16 mouse cellular contexts compared by ENCODE assay signal in genomic region chr1:106162581-106162980, GRCm38 (mm10). TPM values are rescaled to one million over a fixed set of nuclear protein-coding genes. Genes with fewer than 3 reads are reported as not detected.
A peak's percentile ranks its signal among the peaks of the same experiment; 100 is the strongest.
DNase-seq lines count a peak whose midpoint lies in the region; ATAC-seq and TF ChIP-seq lines count a peak whose summit lies in the region.
"Had no signal": no experiment of that assay in that cellular context is flagged by ENCODE, and none has a peak within 500 bp of the region (broad histone marks: within the 10 kb centered on the region; RNA-seq: fewer than 3 reads in every experiment).

No protein-coding gene starts in this region.

- peak; percentile 30; the same call in 1 of the 2 replicates for ATAC-seq in liver, embryonic 16.5 days (ENCODE audit: low read depth)
- ATAC-seq: Patski had no signal

- TF ChIP-seq CTCF in MEL (IDR thresholded peaks at IDR 0.05 in 2 of 3, conservative IDR thresholded peaks at IDR 0.05 in 1 of 3; ENCODE audit: control insufficient read depth in 1 of 3, insufficient read depth in 1 of 3, low read depth in 2 of 3, low read length in 3 of 3, poor library complexity in 1 of 3, severe bottlenecking in 1 of 3), result no peak

- no peaks in the 10 kb centered on the region for H3K36me3 ChIP-seq in liver, embryonic 16.5 days (ENCODE audit: control insufficient read depth, insufficient read depth)
- peaks cover 0 to 36% of the 10 kb centered on the region in 2 experiments; a peak in 2 of 4 replicates for H3K36me3 ChIP-seq in MEL (ENCODE audit: control insufficient read depth in 1 of 2, insufficient read depth in 2 of 2, low read length in 2 of 2)
- H3K36me3 ChIP-seq in macrophage (ENCODE audit: inconsistent target), result no peaks in the 10 kb centered on the region
- H3K36me3 ChIP-seq: hindbrain, embryonic 13.5 days; midbrain, embryonic 10.5 days had no signal

- H3K27me3 ChIP-seq in liver, embryonic 16.5 days (ENCODE audit: control insufficient read depth, insufficient read depth, low read depth, low read length), result no peaks in the 10 kb centered on the region
- H3K27me3 ChIP-seq in MEL (ENCODE audit: control insufficient read depth in 1 of 2, insufficient read depth in 2 of 2, low read length in 2 of 2), result no peaks in the 10 kb centered on the region
- H3K27me3 ChIP-seq: hindbrain, embryonic 13.5 days; Patski had no signal

- H3K79me2 ChIP-seq in MEL (ENCODE audit: control insufficient read depth, insufficient read depth, low read length, poor library complexity) (no peaks in the 10 kb centered on the region), macrophage (ENCODE audit: inconsistent target) (no peaks in the 10 kb centered on the region)

- no peaks in the 10 kb centered on the region for H3K9me3 ChIP-seq in liver, embryonic 16.5 days (replicated peaks; ENCODE audit: control insufficient read depth, low read length)
- H3K9me3 ChIP-seq in MEL (replicated peaks; ENCODE audit: insufficient read depth, low read length), result no peaks in the 10 kb centered on the region
- H3K9me3 ChIP-seq: hindbrain, embryonic 13.5 days; midbrain, embryonic 10.5 days had no signal

- H3K27ac ChIP-seq in liver, embryonic 16.5 days (ENCODE audit: low read length), result no peak overlapping the region
- H3K27ac ChIP-seq in MEL (ENCODE audit: control insufficient read depth, low read depth, low read length) (peak overlapping the region; percentile 85), macrophage (0 out of 2 replicates have a peak overlapping the region, but pooled peaks have one; percentile 7)
- H3K27ac ChIP-seq: hindbrain, embryonic 13.5 days; layer of hippocampus, adult 2 months; midbrain, embryonic 10.5 days had no signal

- H3K9ac ChIP-seq in liver, embryonic 16.5 days (ENCODE audit: low read depth, low read length), result no peak overlapping the region
- peak overlapping the region; percentile 75 for H3K9ac ChIP-seq in MEL (ENCODE audit: control insufficient read depth, low read depth, low read length, poor library complexity, severe bottlenecking)
- H3K9ac ChIP-seq: hindbrain, embryonic 13.5 days had no signal

- peak in 1 of 2 experiments; percentile 74; a peak in 2 of 4 replicates for TF ChIP-seq POLR2A in MEL (IDR thresholded peaks at IDR 0.05; ENCODE audit: control insufficient read depth in 1 of 2, insufficient read depth in 1 of 2, low read depth in 1 of 2, low read length in 2 of 2, poor library complexity in 1 of 2)

- no peak for TF ChIP-seq RAD21 in MEL (IDR thresholded peaks at IDR 0.05; ENCODE audit: low read depth, low read length)

- DNase-seq in liver (no peak), MEL (ENCODE audit: low read depth, low spot score) (peak; percentile 90)
- DNase-seq in spleen, postnatal 36 days (ENCODE audit: low spot score in 2 of 2), result peak; percentile 78 to 82
- DNase-seq in layer of hippocampus, adult 11-12 months (ENCODE audit: low spot score), result no peak
- DNase-seq in cerebellum, adult 8-10 months, result no peak
- DNase-seq in layer of hippocampus, adult 9-10 months (ENCODE audit: low spot score), result no peak
- DNase-seq: cerebellum, postnatal 14 days; kidney, adult 2 months; lung, adult 18-20 months; thymus, postnatal 4 days had no signal

- H3K4me2 ChIP-seq in liver, embryonic 16.5 days (ENCODE audit: low read depth, low read length), result no peak overlapping the region
- H3K4me2 ChIP-seq: hindbrain, embryonic 13.5 days had no signal

- peak; percentile 61 to 78 for TF ChIP-seq EP300 in MEL (IDR thresholded peaks at IDR 0.05; ENCODE audit: low read depth in 1 of 2, low read length in 2 of 2)

- H3K4me1 ChIP-seq in liver, embryonic 16.5 days (ENCODE audit: control insufficient read depth, low read depth, low read length), result no peaks in the 10 kb centered on the region
- H3K4me1 ChIP-seq in MEL (ENCODE audit: control insufficient read depth in 1 of 2, insufficient read depth in 2 of 2, low read length in 2 of 2), result peaks cover 29 to 33% of the 10 kb centered on the region in 2 experiments

- 30% methylated on average over 7 of the region's 7 CpGs for WGBS in liver, embryonic 16.5 days (ENCODE audit: insufficient replicate concordance)
- 14% methylated on average over 7 of the region's 7 CpGs for whole genome bisulfite sequencing in macrophage (ENCODE audit: missing documents)

- H3K4me3 ChIP-seq in liver, embryonic 16.5 days (ENCODE audit: low read depth, low read length), result no peak overlapping the region
- H3K4me3 ChIP-seq in MEL (ENCODE audit: control insufficient read depth in 1 of 2, insufficient read depth in 1 of 2, low read depth in 2 of 2, low read length in 2 of 2) (peak overlapping the region; percentile 48 to 64), macrophage (ENCODE audit: inconsistent target) (no peak overlapping the region)
- H3K4me3 ChIP-seq: hindbrain, embryonic 13.5 days; layer of hippocampus, adult 2 months; midbrain, embryonic 10.5 days had no signal

TF ChIP-seq in MEL, 35 proteins besides CTCF, POLR2A, EP300 and RAD21:
- TF ChIP-seq TAL1 (IDR thresholded peaks at IDR 0.05; ENCODE audit: low read length), result no peak
- peak; percentile 81; the same call in 1 of the 2 replicates for TF ChIP-seq MYC (IDR thresholded peaks at IDR 0.05; ENCODE audit: low read depth, low read length)
- no peak; the same call in 1 of the 2 replicates for TF ChIP-seq MAX (IDR thresholded peaks at IDR 0.05; ENCODE audit: low read length)
- no peak for TF ChIP-seq JUND (IDR thresholded peaks at IDR 0.05; ENCODE audit: low read depth, low read length)
- TF ChIP-seq CHD1 (IDR thresholded peaks at IDR 0.05; ENCODE audit: low read depth, low read length), result no peak
- TF ChIP-seq SIN3A (IDR thresholded peaks at IDR 0.05; ENCODE audit: low read length), result peak; percentile 66
- no peak for TF ChIP-seq CHD2 (IDR thresholded peaks at IDR 0.05; ENCODE audit: low read length)
- TF ChIP-seq HCFC1 (IDR thresholded peaks at IDR 0.05; ENCODE audit: low read depth, low read length), result peak; percentile 60; the same call in 1 of the 2 replicates
- no peak for TF ChIP-seq POLR2AphosphoS5 (IDR thresholded peaks at IDR 0.05; ENCODE audit: borderline replicate concordance, low read depth, low read length)
- TF ChIP-seq MAFK (IDR thresholded peaks at IDR 0.05; ENCODE audit: borderline replicate concordance, low read depth, low read length), result no peak
- TF ChIP-seq MXI1 (IDR thresholded peaks at IDR 0.05; ENCODE audit: low read depth, low read length), result no peak
- TF ChIP-seq TBP (IDR thresholded peaks at IDR 0.05; ENCODE audit: low read depth, low read length), result peak; percentile 58
- peak; percentile 97 for TF ChIP-seq ETS1 (IDR thresholded peaks at IDR 0.05; ENCODE audit: low read depth, low read length)
- 0 out of 2 replicates have a peak, but pooled peaks have one; percentile 57 for TF ChIP-seq ELF1 (IDR thresholded peaks at IDR 0.05; ENCODE audit: low read depth, low read length)
- TF ChIP-seq TCF12 (IDR thresholded peaks at IDR 0.05; ENCODE audit: low read depth, low read length), result peak; percentile 43
- TF ChIP-seq GABPA (IDR thresholded peaks at IDR 0.05; ENCODE audit: low read depth, low read length), result no peak
- TF ChIP-seq USF2 (IDR thresholded peaks at IDR 0.05; ENCODE audit: borderline replicate concordance in 1 of 2, insufficient read depth in 1 of 2, low read depth in 1 of 2, low read length in 2 of 2), result no peak
- no peak for TF ChIP-seq E2F4 (IDR thresholded peaks at IDR 0.05; ENCODE audit: borderline replicate concordance, low read depth, low read length)
- TF ChIP-seq UBTF (IDR thresholded peaks at IDR 0.05; ENCODE audit: borderline replicate concordance, insufficient read depth, low read depth, low read length), result no peak
- peak; percentile 45; the same call in 1 of the 2 replicates for TF ChIP-seq BHLHE40 (IDR thresholded peaks at IDR 0.05; ENCODE audit: borderline replicate concordance, low read depth, low read length)
- no peak for TF ChIP-seq ZNF384 (IDR thresholded peaks at IDR 0.05; ENCODE audit: low read depth, low read length)
- TF ChIP-seq NELFE (IDR thresholded peaks at IDR 0.05; ENCODE audit: low read depth, low read length), result peak; percentile 67
- peak; percentile 78 for TF ChIP-seq GATA1 (IDR thresholded peaks at IDR 0.05; ENCODE audit: low read depth, low read length)
- no peak for TF ChIP-seq MAZ (IDR thresholded peaks at IDR 0.05; ENCODE audit: low read depth, low read length)
- no peak for TF ChIP-seq KAT2A (conservative IDR thresholded peaks at IDR 0.05; ENCODE audit: low read depth, low read length)
- no peak for TF ChIP-seq NRF1 (IDR thresholded peaks at IDR 0.05; ENCODE audit: insufficient read depth, low read depth, low read length, poor library complexity, severe bottlenecking)
- TF ChIP-seq SMC3 (IDR thresholded peaks at IDR 0.05; ENCODE audit: low read depth, low read length), result no peak
- peak; percentile 70 for TF ChIP-seq USF1 (IDR thresholded peaks at IDR 0.05; ENCODE audit: low read depth, low read length)
- no peak for TF ChIP-seq ZC3H11A (IDR thresholded peaks at IDR 0.05; ENCODE audit: low read depth, low read length)
- TF ChIP-seq RCOR1 (IDR thresholded peaks at IDR 0.05; ENCODE audit: low read depth, low read length), result peak; percentile 58; the same call in 1 of the 2 replicates
- peak; percentile 56; the same call in 1 of the 2 replicates for TF ChIP-seq POLR2AphosphoS2 (IDR thresholded peaks at IDR 0.05; ENCODE audit: low read length)
TF ChIP-seq in MEL: peak in this region for 13.

RNA-seq across cellular contexts. Expression of gene Phlpp1, which starts 9.0 kb away (rescaled TPM):
- 0.54 and 0.94 TPM in 2 replicates for polyA plus RNA-seq in liver, embryonic 16.5 days (2015; fragmentation: Nextera tagmentation; extraction: Ambion mirVana)
- total RNA-seq in MEL (2012; rRNA removed), result 5.0 and 5.8 TPM in 2 replicates
- 1 to 10 TPM in 1 of 2 experiments, not detected in 1; 9.4 TPM for polyA plus RNA-seq in MEL (2012; ENCODE audit: insufficient read depth in 1 of 2, insufficient read length in 2 of 2, low read depth in 1 of 2, low replicate concordance in 2 of 2, missing spikeins in 1 of 2)
- total RNA-seq in macrophage (2018; cell fraction: chromatin; rRNA removed), result 10 to 100 TPM; 20.3 to 78.3 (median 50.2) TPM
- 10 to 100 TPM in 20 of 26 experiments, 1 to 10 TPM in 6; 6.9 to 17.3 (median 12.4) TPM for total RNA-seq in macrophage (2018; cell fraction: cytosol; rRNA removed)
- 10 to 100 TPM; 19.3 to 71.3 (median 35.0) TPM for total RNA-seq in macrophage (2018; cell fraction: nucleus; rRNA removed)
- polyA plus RNA-seq in macrophage (2018), result 4.6 to 9.7 TPM (median 6.9 TPM) in 3 replicates

Comparison
In these comparisons a context has a peak if more than half of its experiments do, and no peak if none do; other contexts are left out.
1. H3K4me3 ChIP-seq: peak in MEL (2 of 2); none in liver, embryonic 16.5 days (single experiment) and macrophage (single experiment).
2. DNase-seq: peak in MEL (single experiment) and spleen, postnatal 36 days (2 of 2); none in liver (single experiment), layer of hippocampus, adult 11-12 months (single experiment), cerebellum, adult 8-10 months (single experiment) and layer of hippocampus, adult 9-10 months (single experiment).